Mouse (Mus musculus) brain, embryonic 18.5 days (tissue): Measurements from ENCODE around the gene Kif23.

ENCODE experiments used
- DNase-seq: peaks from one replicate; pipeline ENCODE4 v3.0.0-alpha.2; 2012; ENCODE audit warnings: low read depth, low spot score

The Kif23 gene

GRCm38 (mm10) chr9:61906912-61907311 is 39.7 kb downstream of the Kif23 start:
- DNase-seq: no peak

- no peak for DNase-seq
Measured at GRCm38 (mm10) chr9:61905576-61905975, 41.0 kb downstream of the Kif23 start.

GRCm38 (mm10) chr9:61904201-61904600 is 42.4 kb downstream of the Kif23 start:
- DNase-seq: no peak

GRCm38 (mm10) chr9:61902445-61902844 is 44.1 kb downstream of the Kif23 start:
- DNase-seq: no peak

GRCm38 (mm10) chr9:61901574-61901973 is 45.0 kb downstream of the Kif23 start:
- no peak for DNase-seq

- DNase-seq: no peak
Measured at GRCm38 (mm10) chr9:61899804-61900203, 46.8 kb downstream of the Kif23 start.

GRCm38 (mm10) chr9:61898401-61898800 is 48.2 kb downstream of the Kif23 start:
- peak; percentile 59 for DNase-seq

GRCm38 (mm10) chr9:61895014-61895413 is 51.6 kb downstream of the Kif23 start:
- no peak for DNase-seq

GRCm38 (mm10) chr9:61889855-61890254 is 56.7 kb downstream of the Kif23 start:
- DNase-seq: no peak

GRCm38 (mm10) chr9:61887661-61888379 is 58.8 kb downstream of the Kif23 start:
- DNase-seq: no peak

- no peak for DNase-seq
Measured at GRCm38 (mm10) chr9:61885964-61886363, 60.6 kb downstream of the Kif23 start.

- no peak for DNase-seq
Measured at GRCm38 (mm10) chr9:61884936-61885335, 61.6 kb downstream of the Kif23 start.

GRCm38 (mm10) chr9:61884375-61884774 is 62.2 kb downstream of the Kif23 start:
- no peak for DNase-seq

GRCm38 (mm10) chr9:61882179-61882578 is 64.4 kb downstream of the Kif23 start:
- DNase-seq: no peak

- no peak for DNase-seq
Measured at GRCm38 (mm10) chr9:61878889-61879288, 67.7 kb downstream of the Kif23 start.

GRCm38 (mm10) chr9:61877373-61878112 is 69.0 kb downstream of the Kif23 start:
- no peak for DNase-seq

GRCm38 (mm10) chr9:61873325-61873724 is 73.2 kb downstream of the Kif23 start:
- no peak for DNase-seq

GRCm38 (mm10) chr9:61872246-61872941 is 74.2 kb downstream of the Kif23 start:
- no peak for DNase-seq

- DNase-seq: no peak
Measured at GRCm38 (mm10) chr9:61871839-61872238, 74.7 kb downstream of the Kif23 start.

- no peak for DNase-seq
Measured at GRCm38 (mm10) chr9:61867659-61868058, 78.9 kb downstream of the Kif23 start.
